Mouse (Mus musculus) right cerebral cortex, postnatal 14 days (tissue): Measurements from ENCODE around the gene Gtf3c1.

Source experiments
- DNase-seq: peaks from one replicate; pipeline ENCODE4 v3.0.0; 2022

The Gtf3c1 gene

DNA sequence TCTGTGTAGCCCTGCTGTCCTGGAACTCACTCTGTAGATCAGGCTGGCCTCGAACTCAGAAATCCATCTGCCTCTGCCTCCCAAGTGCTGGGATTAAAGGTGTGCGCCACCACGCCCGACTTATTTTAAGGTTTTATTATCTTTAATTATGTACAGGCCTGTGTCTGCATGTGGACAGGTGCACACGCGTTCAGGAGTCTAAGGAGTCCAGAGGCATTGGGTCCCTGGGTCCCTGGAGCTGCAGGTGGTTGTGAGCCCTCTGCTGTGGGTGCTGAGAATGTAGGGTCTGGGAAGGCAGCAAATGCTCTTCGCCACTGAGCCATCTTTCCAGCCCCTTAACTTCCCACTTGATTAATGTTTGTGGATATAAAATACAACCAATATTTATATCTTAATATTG, 92.1 kb downstream of the Gtf3c1 start:
- DNase-seq: no peak

DNA sequence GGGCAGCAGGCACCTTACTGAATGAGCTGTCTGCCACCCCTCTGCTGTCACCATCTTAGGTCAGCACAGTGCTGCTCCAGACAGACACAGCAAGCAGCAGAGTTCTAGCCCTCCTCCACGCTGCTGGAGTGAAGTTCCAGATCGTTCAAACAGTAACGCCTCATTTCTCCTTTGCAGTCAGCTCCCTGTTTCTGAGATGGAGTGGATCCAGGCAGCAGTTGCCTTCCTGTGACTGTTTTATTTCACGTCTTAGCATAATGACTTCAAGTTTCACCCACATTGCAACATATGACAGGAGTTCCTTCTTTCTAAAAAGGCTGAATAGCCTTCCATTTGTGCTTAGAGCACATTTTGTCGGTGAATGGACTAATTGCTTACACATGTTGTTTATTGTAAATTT, 94.0 kb downstream of the Gtf3c1 start:
- no peak for DNase-seq

DNA sequence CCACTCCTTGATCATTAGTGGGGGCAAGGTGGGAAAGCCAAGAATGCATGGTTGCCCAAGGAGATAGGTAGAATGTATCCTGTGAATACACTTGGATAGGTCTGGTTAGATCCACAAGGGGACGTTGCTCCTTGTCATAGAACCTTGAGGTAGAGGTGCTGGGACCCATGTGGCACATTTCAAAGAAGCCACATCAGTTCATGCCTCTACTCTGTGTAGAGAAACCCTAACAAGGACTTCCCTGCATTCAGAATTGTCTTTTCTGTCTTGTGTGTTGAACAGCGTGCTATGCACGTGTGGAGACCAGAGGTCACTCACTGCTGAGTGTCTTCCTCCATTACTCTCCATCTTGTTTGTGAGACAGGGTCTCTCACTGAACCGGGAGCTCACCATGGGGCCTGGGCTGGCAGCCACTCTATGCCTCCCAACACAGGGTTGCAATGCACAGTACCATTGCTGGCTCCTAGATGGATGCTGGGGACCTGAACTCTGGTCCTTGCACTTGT, 99.3 kb downstream of the Gtf3c1 start:
- no peak for DNase-seq

DNA sequence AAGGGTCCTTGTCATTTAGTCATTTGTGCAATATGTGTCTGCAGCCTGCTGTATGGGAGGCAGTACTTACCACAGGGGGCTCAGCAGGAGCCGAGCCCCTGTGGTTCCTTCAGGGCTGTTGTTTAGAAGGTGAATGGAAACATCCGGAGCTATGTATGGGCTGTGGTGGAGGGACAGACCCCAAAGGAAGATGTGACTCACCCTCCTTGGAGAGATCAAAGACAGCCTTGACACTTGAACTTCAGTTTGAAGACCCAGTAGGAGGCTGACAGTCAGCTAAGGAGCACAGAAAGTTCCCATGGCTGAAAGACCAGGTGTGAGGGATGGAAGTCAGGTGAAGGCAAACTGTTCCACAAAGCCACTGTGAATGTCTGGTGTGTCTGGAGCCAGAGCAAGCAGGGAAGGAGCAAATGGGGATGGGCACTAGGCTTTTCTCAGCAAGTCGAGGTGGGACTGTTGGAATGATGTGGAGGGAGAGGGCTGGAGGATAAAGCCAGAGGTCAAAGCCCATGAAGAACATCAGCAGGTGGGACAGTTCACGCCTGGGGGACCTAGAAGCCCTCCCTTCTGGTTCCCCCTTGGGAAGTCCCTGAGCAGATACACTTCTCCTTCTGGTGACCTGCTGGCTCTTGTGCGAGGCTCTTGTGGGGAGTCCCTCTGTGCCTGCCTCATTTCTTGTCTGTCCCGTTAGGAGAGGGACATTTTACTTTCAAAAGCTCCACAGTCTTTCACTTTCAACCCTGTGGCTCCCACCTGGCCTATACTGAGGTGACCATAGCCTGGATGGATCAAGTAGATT, 100.0 kb downstream of the Gtf3c1 start:
- no peak for DNase-seq

DNA sequence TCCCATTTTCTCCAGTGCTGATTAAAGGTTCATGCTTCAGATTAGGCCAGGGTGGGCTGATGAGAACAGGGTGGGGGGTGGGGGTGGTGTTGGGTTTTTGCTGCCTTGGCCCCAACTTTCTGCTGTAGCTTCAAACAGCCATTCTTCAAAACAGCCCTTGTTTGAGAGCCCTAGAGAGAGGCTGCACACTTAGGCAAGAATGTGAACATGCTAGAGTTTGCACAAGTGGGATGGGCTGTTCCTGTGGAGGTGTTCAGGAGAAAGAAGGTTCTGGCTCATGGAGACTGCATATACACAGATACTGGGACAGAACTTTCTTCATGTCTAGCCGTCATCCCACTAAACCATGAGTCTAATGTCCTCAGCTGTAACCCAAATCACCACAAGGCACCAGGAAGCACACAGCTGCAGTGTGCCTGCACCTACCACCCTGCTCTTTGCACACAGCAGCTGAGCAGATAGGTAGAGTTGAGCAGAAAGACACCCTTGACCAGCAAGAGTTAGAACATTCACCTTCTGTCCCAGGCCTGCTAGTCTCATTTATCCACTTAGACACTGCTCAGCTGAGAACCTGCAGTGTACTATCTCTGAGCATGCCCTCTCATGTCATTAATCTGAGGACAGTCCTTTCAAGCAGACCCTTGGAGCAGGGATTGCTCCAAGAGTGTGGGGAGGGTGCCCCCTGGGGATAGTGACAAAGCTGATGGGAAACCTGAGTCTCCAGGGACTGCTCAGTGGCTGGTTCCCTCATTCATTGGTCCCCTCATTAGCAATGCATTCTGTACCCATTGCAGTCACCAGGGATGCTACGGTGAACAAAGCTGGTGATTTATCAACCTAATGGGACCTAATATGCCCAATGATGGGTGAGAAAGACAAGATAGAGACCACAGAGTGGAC, 101.1 kb downstream of the Gtf3c1 start:
- no peak for DNase-seq

DNA sequence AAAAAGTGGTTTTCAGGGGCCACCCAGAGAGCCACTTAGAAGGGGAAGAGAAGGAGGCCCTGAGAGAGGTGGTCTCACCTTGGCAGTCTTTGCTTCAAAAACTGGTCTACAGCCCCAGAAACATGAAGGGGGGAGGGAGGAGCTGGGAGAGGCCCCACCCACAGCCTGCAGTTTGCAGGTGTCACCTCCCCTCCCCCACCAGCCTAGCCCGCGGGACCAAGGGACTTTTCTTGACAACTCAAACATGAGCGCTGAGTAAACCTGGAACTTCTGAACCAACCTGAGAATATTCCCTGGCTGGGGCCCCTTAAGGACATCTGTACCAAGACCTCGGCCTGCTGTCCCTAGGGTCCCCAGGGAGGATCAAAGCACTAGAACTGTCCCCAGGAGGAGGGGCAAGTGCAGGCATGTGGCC, 101.8 kb downstream of the Gtf3c1 start:
- DNase-seq: no peak

DNA sequence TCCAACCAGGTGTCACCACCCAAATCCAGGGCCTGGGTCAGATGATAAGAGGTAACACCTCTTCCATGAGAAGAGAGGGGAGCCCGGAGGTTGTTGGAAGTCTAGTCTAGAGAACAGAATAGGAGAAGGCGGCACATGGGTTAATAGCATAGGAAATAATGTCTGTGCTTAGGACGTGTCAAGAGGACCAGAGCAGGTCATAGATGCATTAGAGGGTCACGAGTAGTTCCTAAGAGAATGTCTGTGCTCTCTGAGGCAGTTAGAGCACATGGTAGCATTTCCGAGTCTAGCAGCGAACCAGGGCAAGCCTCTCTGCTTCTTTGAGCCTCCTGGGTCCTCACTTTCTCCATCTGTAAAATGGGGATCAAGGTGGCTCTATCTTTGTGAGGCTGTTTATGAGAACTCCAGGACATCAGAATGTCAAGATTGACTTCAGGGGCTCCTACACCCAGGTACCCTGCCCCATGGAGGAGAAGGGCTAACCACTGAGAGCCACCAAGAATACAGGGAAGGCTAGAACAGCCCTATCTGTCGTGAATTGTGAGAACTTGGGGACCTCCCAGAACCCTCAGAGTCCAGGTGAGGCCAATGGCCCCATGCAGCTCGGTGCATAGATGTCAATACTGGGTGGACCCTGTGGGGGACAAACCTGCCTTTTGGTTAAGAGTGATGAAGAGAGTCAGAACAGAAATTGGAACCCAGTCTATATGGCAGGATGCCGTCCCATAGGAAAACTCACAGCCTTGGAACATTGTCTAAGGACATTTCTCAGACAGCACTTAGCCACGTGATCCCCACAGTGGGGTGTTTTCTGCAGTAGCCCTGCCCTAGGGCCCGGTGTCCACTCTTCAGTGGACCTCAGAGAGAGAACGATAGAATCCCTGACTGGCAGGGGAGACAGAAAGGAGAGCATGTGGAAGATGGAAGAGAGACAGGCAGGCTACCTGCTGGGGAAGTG, 102.9 kb downstream of the Gtf3c1 start:
- DNase-seq: no peak

DNA sequence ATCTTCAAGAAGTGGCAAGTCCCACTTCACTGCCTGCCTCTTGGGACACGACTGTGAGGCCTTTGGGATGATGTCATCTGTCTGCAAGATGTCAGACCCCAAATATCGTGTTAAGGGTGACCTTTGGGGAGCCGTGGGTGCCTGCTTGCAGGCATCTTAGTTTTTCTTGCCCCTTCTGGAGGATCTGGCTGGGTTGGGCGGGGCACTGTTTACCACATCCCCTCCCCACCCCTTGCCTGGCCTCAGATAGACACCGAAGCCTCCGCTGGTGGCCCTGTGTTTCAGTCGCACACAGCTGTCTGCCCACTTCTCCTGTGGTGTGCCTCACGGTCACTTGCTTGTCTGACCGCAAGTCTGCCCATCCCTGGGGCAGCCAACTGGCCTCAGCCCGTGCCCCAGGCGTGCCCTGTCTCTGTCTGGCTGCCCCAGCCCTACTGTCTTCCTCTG, 104.4 kb downstream of the Gtf3c1 start, which contains the start of gene Il21r:
Il21r (plus strand) TSS at position 245 of the 447 bp plus-strand sequence.
- DNase-seq: peak; percentile 25

DNA sequence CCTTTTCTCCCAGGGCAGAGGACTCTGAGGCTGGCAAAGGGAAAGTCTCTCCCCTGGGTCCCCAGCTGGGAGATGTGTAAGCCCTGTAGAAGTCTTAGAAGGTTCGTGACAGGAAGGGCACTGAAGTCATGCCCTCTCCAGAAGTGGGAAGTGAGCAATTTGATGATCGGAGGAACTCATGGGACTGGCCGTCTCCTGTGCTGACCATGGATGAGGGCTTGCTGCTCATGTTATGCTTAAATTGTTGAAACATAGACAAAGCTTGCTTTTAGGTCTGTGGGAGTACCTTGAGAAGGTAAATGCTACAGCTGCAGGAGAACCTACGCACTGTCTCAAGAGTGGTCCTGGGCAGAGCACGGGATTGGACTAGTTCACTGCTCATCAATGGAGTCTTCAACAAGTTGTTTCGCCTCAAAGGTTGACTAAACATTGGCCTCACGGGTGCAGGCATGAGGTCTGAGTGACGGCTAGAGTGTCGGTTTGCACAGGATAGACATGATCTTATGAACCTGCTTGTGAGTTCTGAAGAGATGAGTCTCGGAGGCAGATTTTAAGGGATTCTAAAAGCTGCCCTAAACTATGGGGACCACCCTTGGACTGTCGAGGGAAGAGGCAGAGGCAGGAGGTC, 105.6 kb downstream of the Gtf3c1 start:
- DNase-seq: no peak

DNA sequence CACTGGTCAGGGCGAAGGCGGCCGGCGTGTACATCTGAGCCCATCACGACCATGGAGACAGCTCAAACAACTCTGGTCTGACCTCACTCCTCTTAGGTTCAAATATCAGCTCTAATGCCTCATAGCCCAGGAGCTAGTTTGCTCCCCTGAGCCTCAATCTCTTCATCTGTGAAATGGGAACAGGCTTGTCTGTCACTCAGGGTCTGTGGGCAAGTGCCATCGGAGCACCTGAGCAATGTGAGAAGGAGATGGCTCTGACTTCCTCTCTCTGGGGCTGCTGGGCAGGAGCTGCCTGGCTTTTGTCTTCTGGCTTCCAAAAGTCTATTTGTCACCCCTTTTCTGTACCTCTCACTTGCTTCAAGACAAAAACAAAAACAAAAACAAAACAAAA, 106.3 kb downstream of the Gtf3c1 start:
- no peak for DNase-seq

DNA sequence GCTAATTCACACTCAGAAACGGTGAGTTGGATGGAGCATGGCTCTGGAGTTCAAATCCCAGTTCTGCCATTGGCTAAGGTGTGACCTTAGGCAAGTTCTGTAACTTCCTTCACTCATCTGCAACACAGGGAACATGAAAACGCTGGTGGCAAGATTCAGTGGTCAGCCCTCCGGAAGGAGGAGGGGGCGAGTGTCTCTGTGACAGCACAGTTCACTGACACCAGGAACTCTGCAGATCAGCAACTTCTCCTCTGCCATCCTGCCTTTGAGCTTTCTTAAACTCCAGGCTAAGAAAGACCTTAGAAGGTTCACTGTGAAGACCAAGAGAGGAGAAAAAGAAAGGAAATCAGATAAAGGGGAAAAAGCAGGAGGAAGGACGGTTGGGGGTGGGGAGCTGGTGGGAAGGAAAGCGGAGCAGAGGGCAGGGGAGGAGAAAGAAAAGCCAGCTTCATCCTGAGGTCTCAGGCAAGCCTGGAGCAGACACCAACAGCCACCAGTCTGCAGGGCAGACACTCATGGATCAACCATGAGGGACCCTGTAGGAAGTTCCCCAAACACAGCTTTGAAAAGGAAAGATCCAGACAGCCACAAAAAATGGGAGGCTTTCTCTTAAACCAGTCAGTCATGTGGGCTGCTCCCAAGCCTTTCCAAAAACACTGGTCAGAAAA, 106.8 kb downstream of the Gtf3c1 start:
- no peak for DNase-seq

DNA sequence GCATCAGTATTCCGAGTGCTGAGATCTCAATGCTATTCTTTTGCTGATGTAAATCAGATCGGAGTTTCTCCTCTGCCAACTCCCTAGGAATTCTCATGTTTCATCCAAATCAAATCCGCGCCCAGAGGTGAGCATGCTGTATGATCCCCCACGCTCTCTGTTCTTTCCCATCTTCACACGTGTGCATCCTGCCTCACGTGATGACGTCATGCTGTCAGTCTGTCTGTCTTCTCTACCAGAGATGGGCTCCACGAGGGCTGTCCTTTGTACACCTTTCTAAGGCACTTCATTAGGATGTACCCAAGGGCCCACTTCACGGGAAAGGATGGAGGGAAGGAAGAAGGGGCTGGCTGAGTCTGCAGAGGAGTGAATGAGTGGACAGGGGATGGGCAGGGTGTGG, 107.4 kb downstream of the Gtf3c1 start:
- DNase-seq: no peak

DNA sequence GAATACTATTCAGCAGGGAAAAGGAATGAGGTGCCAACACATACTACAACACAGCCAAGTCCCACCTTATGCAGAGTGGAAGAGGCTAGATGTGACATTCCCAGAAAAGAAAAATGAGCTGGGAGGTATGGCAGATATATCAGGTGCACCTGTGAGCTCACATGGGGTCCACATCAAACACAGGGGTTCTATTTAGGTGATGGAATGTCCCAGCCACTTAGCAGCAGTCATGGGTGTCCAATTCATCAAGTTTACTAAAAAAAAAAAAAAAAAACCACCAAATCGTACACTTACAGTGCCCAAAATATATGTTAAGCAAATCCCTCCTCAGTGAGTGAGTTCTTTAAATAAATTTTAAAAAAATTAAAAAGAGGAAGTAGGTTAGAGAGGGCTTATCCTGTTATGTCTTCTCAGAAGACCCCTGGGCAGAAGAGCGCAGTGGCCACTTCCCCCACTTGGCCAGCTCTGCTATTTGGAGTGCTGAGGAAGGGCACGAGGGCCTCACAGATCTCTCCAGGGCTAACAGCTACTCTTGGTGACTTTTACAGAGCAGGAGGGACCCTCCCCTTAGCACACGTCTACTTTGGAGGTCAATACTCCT, 108.1 kb downstream of the Gtf3c1 start:
- no peak for DNase-seq

DNA sequence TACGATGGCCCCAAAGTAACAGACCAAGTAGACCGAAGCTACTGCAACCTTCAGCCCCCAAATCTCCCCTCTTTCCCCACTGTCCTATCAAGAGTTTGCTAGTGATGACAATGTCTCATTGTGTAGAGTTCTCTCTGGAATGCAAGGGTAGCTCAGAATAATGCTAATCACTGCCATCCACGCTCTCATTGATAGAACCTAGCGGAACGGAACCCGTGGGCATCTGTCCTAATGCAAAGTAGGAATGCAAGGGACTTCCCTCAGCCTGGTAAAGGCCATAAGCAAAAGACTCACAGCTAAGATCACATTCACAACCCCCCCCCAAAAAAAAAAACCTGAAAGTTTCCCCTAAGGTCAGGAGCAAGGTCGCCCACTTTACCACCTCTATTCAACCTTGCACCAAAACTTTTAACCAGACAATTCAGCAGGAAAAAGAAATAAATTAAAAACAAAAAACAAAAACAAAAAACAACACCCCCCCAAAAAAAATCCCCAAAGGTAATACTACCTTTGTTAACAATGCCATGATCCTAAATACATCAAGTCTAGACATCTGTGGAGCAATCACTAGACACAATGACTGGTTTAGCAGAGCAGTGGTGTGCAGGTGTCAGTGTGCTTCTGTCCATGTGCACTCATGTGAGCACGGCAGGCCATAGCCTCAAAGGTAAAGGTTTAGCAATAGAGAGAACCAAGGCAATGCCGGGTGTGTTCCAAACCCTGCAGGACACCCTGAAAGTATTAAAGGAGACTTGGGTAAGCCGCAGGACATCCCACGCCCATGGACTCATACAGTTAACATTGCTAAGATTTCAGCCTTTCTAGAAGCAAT, 109.8 kb downstream of the Gtf3c1 start:
- DNase-seq: no peak

DNA sequence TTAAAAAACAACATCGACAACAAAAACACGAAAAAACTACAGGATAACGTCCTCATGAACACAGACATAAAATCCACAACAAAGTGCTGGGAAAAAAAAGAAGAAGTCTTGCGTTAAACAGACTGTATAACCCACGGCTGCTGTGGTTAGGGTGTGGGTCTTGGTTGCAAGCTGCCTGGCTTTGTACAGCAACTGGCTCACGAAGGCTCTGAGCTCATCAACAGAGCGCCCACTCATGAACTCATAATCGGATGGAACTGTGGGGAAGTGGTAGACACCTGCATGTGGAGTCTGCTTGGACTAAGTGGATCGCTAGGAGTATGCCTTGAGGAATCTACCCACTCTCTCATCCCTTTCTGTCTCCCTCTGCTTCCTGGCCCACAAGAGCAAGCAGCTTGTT, 110.5 kb downstream of the Gtf3c1 start:
- no peak for DNase-seq

DNA sequence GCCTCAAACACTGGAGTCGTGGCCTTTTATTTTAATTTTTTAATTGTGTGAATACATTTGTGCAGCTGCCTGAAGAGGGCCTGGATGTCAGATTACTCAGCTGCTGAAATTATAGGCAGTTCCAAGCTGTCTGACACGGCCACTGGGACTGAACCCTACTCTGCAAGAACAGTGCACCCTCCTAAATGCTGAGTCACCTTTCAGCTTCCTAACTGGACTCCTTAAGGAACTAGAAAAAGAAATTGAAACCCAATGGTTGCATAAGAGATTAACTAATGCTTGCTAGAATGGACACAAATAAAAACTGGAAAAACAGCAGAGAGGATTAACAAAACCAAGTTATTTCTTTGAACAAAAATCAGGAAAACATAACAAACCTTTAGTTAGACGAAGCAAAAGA, 111.2 kb downstream of the Gtf3c1 start:
- DNase-seq: no peak

DNA sequence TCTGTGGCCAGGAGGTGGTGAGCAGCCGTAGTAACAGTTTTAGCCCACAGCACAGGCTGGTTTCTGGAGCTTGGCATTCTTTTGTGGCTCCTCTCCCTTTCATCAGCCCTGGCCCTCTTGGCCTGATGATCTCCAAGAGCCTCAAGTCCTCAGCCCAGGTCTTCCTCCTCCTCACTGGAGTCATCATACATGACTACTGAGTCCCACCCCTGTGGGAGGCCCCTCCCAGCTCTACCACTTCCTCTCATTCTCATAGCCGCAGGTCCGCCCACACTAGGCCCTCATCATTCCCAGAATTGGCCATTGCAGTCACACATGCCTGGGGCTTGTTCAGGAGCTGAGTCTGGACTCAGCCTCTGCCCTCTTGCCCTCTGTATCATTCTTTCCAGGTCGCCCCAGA, 113.7 kb downstream of the Gtf3c1 start:
- DNase-seq: no peak
